Mouse (Mus musculus) thymus, postnatal 0 days (tissue): ENCODE measurements around the gene 4930524B15Rik. TPM values are rescaled to one million over a fixed set of nuclear protein-coding genes. Genes with fewer than 3 reads are reported as not detected.
A peak's percentile ranks its signal among the peaks of the same experiment; 100 is the strongest.
"Not testable (repeated sequence)": the region's sequence is repeated elsewhere in the genome, so short reads cannot be mapped to it uniquely, and the experiment has no call there.

ENCODE experiments used
- DNase-seq: peaks from one replicate; pipeline ENCODE4 v3.0.0-alpha.2; 2015; ENCODE audit warnings: low spot score
- polyA plus RNA-seq: library from polyadenylated mRNA; unstranded; fragments of >200 nt; fragmentation: Nextera tagmentation; extraction: Ambion mirVana; gene quantifications from 2 replicates; pipeline ENCODE4 v1.2.1, GENCODE M21; 2015

4930524B15Rik gene
- polyA plus RNA-seq, 1 experiment from 2014 or later = 0.09 TPM

- DNase-seq = no peak
Observed at GRCm38 (mm10) chr11:31983249-31983648, 17.9 kb downstream of the 4930524B15Rik start.

- DNase-seq = no peak
Observed at GRCm38 (mm10) chr11:31984786-31985185, 19.4 kb downstream of the 4930524B15Rik start.

DNA sequence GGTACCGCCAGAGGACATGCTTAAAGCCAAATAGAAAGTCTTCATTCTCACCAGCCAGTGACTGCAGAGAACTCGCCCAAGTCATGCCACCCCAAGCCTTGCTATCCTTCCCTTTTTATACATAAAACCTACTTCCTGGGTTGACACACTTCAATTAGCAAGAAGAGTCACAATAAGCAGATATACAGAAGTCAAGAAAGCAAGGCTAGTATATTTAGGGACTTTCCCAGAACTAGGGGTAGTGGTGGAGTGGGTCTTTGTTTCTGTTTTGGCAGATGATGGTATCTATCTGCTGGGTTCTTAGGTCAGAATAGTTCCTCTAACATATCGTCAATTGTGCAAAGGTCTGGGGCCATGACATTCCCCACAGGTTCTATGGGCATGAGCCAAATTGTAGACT is 27.1 kb downstream of the 4930524B15Rik start:
- DNase-seq = no peak

- DNase-seq = peak; percentile 86
Observed at GRCm38 (mm10) chr11:31999716-32000115, 34.3 kb downstream of the 4930524B15Rik start.

DNA sequence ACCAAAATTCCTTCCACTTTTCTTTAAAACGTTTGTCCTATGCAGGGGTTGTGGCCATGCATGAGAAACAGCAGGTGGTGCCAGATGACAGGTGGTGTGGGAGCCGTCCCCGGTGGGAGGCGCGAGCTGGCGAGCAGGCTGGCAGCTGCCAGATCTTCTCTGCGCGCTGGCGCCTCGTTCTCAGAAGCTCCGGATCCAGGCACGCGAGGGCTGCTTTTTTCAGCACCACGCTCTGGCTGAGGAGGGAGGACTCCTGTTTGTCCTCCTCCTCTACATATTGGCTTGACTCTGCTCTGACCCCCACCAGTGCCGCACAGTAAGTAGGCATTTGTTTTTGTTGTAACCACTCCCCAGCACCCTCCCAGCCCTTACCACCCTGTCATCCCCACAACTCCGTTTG is 34.9 kb downstream of the 4930524B15Rik start, which contains the start of gene Nsg2:
Gene Nsg2, plus strand, starts transcription at position 183 of the 400 bp plus-strand sequence.
- DNase-seq = peak; percentile 95

DNA sequence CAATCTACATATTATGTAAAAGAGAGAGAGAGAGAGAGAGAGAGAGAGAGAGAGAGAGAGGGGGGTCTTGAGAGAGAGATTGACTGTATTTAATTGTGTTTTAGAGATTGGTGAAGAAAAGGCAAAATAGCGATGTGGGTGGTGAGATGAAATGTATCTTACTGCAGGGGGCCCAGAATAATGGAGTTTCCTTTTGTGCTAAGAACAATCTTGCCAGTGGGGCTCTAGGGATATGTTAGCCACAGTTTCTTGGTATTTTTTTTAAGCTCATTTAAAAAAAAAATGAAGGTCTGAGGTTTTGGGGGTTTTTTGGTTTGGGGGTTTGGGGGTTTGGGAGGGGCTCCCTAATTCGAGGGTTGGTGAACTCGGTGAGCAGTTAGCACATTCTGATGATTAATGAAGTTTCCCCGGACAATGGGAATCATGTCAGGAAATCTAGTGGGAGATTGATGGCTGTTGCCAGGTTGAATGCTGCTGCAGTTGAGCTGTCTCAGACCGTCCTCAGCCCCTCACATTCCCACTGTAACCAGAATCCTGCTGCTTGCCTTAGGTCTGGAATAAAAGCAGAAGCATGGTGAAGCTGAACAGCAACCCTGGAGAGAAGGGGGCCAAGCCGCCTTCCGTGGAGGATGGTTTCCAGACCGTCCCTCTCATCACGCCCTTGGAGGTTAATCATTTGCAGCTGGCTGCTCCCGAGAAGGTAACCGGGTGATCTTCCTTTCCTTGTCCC is 36.0 kb downstream of the 4930524B15Rik start:
- peak; percentile 47 for DNase-seq

GRCm38 (mm10) chr11:32002670-32003072 is 37.3 kb downstream of the 4930524B15Rik start:
- DNase-seq = peak; percentile 23

- DNase-seq = not testable (repeated sequence)
Observed at GRCm38 (mm10) chr11:32008049-32008448, 42.7 kb downstream of the 4930524B15Rik start.

DNA sequence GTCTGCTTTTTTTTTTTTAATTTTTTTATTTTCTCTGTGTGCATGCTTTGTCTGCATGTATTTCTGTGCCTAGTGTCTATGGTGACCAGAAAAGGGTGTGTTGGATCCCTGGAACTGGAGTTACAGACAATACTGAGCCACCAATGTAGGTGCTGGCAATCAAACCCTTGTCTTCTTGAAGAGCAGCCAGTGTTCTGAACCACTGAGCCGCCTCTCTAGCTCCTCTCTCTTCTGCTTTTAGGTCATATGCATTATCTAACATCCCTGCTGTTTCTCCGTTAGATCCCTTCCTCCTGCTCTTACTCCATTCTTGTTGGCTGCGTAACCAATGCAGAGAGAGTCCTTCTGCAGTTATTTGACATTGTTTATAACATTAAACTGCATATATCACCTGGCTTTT is 43.5 kb downstream of the 4930524B15Rik start:
- no peak for DNase-seq

- no peak for DNase-seq
Observed at GRCm38 (mm10) chr11:32009961-32010662, 44.7 kb downstream of the 4930524B15Rik start.

GRCm38 (mm10) chr11:32010663-32010970 is 45.2 kb downstream of the 4930524B15Rik start:
- peak; percentile 86 for DNase-seq

DNA sequence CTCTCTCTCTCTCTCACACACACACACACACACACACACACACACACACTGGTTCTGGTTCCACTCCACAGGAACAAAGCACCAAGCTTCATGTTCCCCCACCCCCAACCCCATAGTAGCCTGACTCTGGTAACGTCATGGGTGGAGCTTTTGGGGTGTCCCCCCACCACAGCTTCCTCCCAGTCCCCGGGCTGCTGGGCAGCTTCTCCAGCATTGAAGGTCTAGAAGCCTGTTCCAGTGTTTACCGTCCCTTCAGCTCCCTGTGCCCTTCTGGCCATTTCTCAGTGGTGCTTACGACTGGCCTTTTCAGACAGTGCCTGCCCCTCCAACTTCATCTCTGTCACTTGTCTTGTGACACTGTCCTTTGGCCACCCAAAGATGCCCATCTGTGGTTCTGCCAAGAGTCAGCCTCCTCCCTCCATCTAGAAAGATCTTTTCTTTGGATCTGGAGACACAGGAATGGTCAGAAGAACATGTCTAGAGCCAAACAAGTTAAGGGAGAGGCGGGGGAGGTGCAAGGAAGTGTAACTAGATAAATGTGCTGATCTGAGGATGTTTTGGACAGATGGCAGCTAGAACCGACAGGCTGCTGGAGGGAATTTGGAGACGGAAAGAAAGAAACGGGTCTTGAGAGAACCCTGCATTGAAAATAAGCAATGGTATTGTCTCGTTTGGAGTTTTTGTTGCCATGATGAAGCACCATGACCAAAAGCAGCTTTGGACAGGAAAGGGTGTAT is 46.6 kb downstream of the 4930524B15Rik start:
- DNase-seq = peak; percentile 57

DNA sequence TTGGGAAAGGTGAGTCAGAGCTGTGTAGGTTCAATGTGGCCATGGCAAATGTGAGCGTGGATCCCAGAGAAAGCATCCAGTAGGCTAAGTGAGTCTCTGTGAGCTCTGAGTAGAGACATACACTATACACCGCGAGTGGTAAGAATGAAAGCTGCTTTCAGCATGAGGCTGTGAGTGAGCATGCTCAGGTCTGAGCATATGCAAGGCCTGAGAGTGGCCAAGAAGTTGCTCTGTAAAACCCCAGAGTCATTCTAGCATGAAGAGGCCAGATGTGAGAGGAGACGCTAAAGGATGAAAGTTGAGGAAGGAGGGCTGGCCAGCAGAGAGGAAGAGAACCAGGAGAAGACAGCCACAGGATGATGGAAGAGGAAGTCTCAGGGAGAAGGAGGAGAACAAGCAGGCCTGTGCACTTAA is 47.6 kb downstream of the 4930524B15Rik start:
- DNase-seq = no peak

- DNase-seq = peak; percentile 48
Observed at GRCm38 (mm10) chr11:32013561-32013960, 48.2 kb downstream of the 4930524B15Rik start.

DNA sequence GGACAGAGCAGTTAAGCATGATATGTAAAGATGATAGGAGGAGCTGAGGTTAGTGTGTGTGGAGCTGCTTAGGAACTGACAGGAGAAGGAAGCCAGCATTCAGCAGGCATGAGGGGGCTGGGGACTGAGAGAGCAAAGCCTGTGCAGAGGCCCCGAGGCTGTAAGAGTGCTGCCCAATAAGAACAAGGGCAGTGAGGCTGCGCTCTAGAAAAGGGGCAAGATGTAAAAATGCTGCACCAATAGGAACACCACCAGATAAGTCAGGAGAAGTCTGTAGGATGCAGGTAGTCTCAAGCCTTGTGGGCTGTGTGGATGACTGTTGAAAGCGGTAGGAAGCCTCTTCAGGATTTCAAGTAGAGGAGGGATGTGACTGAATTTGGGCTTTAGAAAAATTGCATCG is 52.8 kb downstream of the 4930524B15Rik start:
- DNase-seq = no peak

DNA sequence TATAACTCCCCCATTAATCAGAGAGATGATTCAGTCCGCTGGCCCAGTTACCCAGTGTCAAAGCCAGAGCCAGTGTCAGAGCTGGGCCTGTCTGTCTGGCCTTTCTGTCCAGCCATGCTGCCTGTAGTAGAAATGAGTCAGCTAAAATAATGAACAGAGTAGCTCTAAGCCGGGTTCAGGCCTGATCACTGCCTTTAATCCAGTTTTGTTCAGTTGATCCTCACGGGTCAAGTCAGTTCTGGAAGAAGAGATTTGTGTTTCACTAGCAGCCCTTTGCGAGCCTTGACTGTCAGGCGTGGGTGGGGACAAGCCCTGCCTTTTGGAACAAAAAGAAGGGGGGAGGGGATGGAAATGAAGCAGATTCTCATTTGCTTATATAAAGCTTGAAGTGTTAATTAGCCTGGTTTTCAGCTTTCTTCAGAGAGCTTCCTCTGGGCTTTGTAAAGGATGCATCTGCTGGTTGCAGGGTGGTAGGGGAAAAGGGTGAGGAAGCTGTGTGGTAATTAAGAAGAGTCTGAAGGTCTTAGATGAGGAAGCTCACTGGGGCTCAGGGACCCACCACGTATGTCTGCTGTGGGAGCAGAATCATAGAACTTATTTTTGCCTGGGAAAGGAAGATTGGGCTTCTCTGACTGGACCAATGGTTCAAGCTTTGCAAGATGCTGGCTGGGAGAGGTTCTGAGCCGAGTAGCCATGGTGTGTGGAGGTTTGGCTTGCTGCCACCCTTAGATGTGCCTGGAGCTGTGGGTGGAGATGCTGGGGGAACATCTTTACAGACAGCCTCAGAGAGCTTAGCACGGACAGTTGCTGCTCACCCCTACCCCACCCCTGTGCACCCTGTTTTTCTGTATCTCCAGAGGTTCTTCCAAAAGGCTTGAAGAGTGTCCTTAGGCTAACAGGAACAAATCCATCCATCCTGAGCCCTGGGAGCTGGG is 54.9 kb downstream of the 4930524B15Rik start:
- DNase-seq = peak; percentile 31

DNA sequence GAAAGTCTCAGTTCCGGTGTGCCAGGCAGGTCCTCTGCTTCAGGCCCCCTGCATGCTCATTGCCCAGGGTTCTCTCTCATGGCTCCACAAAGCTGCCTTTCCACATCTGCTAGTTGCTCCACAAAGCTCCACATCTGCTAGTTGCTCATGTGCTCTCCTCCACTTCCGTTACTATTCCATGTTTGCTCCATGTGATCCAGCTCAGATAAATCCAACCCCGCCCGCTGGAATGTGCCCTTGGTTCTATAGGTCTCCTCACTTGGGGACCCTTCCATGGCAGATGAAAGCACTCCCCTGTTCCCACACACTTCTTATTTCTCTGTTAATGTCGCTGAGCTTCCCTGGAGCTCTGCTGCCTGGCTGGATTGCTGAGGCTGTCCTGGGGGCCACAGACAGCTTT is 61.2 kb downstream of the 4930524B15Rik start:
- DNase-seq = no peak

- DNase-seq = no peak
Observed at GRCm38 (mm10) chr11:32027474-32028342, 62.3 kb downstream of the 4930524B15Rik start.

GRCm38 (mm10) chr11:32028605-32029004 is 63.2 kb downstream of the 4930524B15Rik start:
- DNase-seq = no peak
